Mouse (Mus musculus): ENCODE measurements around the gene Dda1.

DNA sequence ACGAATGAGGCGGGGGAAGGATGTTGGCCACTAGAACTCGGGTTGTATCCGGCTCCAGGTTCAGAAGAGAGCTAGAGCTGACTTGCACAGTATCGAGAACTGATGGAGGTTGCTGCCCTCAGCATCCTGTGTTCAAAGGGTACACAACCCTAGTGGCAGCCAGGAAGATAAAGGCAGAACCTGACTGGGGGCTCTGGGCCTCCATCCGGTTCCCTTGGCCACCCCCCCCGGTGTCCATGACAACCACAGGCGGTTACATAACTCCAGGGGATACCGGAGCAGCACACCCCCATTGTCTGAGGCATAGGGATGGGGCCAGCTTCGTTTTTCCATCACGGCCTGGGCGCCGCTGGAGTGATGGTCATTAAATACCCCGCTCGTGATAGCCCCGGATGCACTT, 6.2 kb upstream of the Dda1 start:
- TF ChIP-seq CTCF (IDR thresholded peaks at IDR 0.05; ENCODE audit: control insufficient read depth, insufficient read depth, low read length), result no peak
- no peak for TF ChIP-seq POLR2A (IDR thresholded peaks at IDR 0.05; ENCODE audit: borderline replicate concordance, control insufficient read depth, low read depth, low read length)
